Mouse (Mus musculus): ENCODE data around the gene Slc1a2. TPM values are rescaled to one million over a fixed set of nuclear protein-coding genes. Genes with fewer than 3 reads are reported as not detected.

Slc1a2 gene
- polyA plus RNA-seq, 1 experiment from 2014 or later, result 0.32 TPM

GRCm38 (mm10) chr2:102749926-102750325 is 91.5 kb downstream of the Slc1a2 start:
- peaks cover 9 to 10% of the 10 kb centered on the region in 2 experiments for H3K4me1 ChIP-seq (ENCODE audit: control insufficient read depth in 2 of 2, insufficient read depth in 2 of 2, low read length in 2 of 2)
- H3K4me2 ChIP-seq (ENCODE audit: low read length), result no peak overlapping the region
- no peak overlapping the region for H3K4me3 ChIP-seq (ENCODE audit: control insufficient read depth in 1 of 2, insufficient read depth in 1 of 2, low read depth in 1 of 2, low read length in 2 of 2)
- no peak overlapping the region for H3K27ac ChIP-seq (replicated peaks in 1 of 2; ENCODE audit: control insufficient read depth in 1 of 2, insufficient read depth in 1 of 2, low read depth in 2 of 2, low read length in 2 of 2)
- H3K9me3 ChIP-seq (ENCODE audit: control insufficient read depth, low read length), result no peaks in the 10 kb centered on the region
- no peaks in the 10 kb centered on the region for H3K27me3 ChIP-seq (ENCODE audit: control insufficient read depth, insufficient read depth, low read length)
- no peak for ATAC-seq (ENCODE audit: insufficient number of reproducible peaks, insufficient read depth, low FRiP score, low read depth)
- WGBS, result 64% methylated on average over 2 of the region's 2 CpGs
- H3K9ac ChIP-seq (ENCODE audit: low read length), result no peak overlapping the region
- H3K36me3 ChIP-seq (ENCODE audit: control insufficient read depth, insufficient read depth, low read length), result no peaks in the 10 kb centered on the region

GRCm38 (mm10) chr2:102751846-102752245 is 93.4 kb downstream of the Slc1a2 start:
- H3K4me2 ChIP-seq (ENCODE audit: low read length), result no peak overlapping the region
- no peak overlapping the region for H3K4me3 ChIP-seq (ENCODE audit: control insufficient read depth in 1 of 2, insufficient read depth in 1 of 2, low read depth in 1 of 2, low read length in 2 of 2)
- ATAC-seq (ENCODE audit: insufficient number of reproducible peaks, insufficient read depth, low FRiP score, low read depth), result no peak
- H3K36me3 ChIP-seq (ENCODE audit: control insufficient read depth, insufficient read depth, low read length), result no peaks in the 10 kb centered on the region
- H3K27ac ChIP-seq (replicated peaks in 1 of 2; ENCODE audit: control insufficient read depth in 1 of 2, insufficient read depth in 1 of 2, low read depth in 2 of 2, low read length in 2 of 2), result no peak overlapping the region
- peaks cover 0 to 2% of the 10 kb centered on the region in 2 experiments; a peak in 2 of 4 replicates for H3K4me1 ChIP-seq (ENCODE audit: control insufficient read depth in 2 of 2, insufficient read depth in 2 of 2, low read length in 2 of 2)
- H3K9me3 ChIP-seq (ENCODE audit: control insufficient read depth, low read length), result no peaks in the 10 kb centered on the region
- no peak overlapping the region for H3K9ac ChIP-seq (ENCODE audit: low read length)
- no peaks in the 10 kb centered on the region for H3K27me3 ChIP-seq (ENCODE audit: control insufficient read depth, insufficient read depth, low read length)
- WGBS, result 55% methylated on average over 1 of the region's 1 CpGs

- ATAC-seq (ENCODE audit: insufficient number of reproducible peaks, insufficient read depth, low FRiP score, low read depth), result no peak
- Histone ChIP-seq H3K4me2 (ENCODE audit: low read length) (no peak overlapping the region), H3K36me3 (ENCODE audit: control insufficient read depth, insufficient read depth, low read length) (no peaks in the 10 kb centered on the region), H3K4me1 (ENCODE audit: control insufficient read depth in 2 of 2, insufficient read depth in 2 of 2, low read length in 2 of 2) (peaks cover under 1 to 5% of the 10 kb centered on the region in 2 experiments; a peak in 2 of 4 replicates), H3K27ac (replicated peaks in 1 of 2; ENCODE audit: control insufficient read depth in 1 of 2, insufficient read depth in 1 of 2, low read depth in 2 of 2, low read length in 2 of 2) (no peak overlapping the region), H3K27me3 (ENCODE audit: control insufficient read depth, insufficient read depth, low read length) (no peaks in the 10 kb centered on the region), H3K4me3 (ENCODE audit: control insufficient read depth in 1 of 2, insufficient read depth in 1 of 2, low read depth in 1 of 2, low read length in 2 of 2) (no peak overlapping the region), H3K9ac (ENCODE audit: low read length) (no peak overlapping the region), H3K9me3 (ENCODE audit: control insufficient read depth, low read length) (no peaks in the 10 kb centered on the region)
- WGBS, result 75% methylated on average over 5 of the region's 5 CpGs
Measured at GRCm38 (mm10) chr2:102757241-102757860, 98.9 kb downstream of the Slc1a2 start.

- ATAC-seq (ENCODE audit: insufficient number of reproducible peaks, insufficient read depth, low FRiP score, low read depth), result no peak
- H3K4me2 ChIP-seq (ENCODE audit: low read length), result no peak overlapping the region
- no peak overlapping the region for H3K9ac ChIP-seq (ENCODE audit: low read length)
- H3K9me3 ChIP-seq (ENCODE audit: control insufficient read depth, low read length), result no peaks in the 10 kb centered on the region
- H3K36me3 ChIP-seq (ENCODE audit: control insufficient read depth, insufficient read depth, low read length), result no peaks in the 10 kb centered on the region
- H3K27ac ChIP-seq (replicated peaks in 1 of 2; ENCODE audit: control insufficient read depth in 1 of 2, insufficient read depth in 1 of 2, low read depth in 2 of 2, low read length in 2 of 2), result no peak overlapping the region
- H3K27me3 ChIP-seq (ENCODE audit: control insufficient read depth, insufficient read depth, low read length), result no peaks in the 10 kb centered on the region
- no peak overlapping the region for H3K4me3 ChIP-seq (ENCODE audit: control insufficient read depth in 1 of 2, insufficient read depth in 1 of 2, low read depth in 1 of 2, low read length in 2 of 2)
- 94% methylated on average over 5 of the region's 5 CpGs for WGBS
- H3K4me1 ChIP-seq (ENCODE audit: control insufficient read depth in 2 of 2, insufficient read depth in 2 of 2, low read length in 2 of 2), result peaks cover 5 to 8% of the 10 kb centered on the region in 2 experiments
Measured at GRCm38 (mm10) chr2:102759479-102759878, 101.0 kb downstream of the Slc1a2 start.

GRCm38 (mm10) chr2:102760284-102761072 is 102.0 kb downstream of the Slc1a2 start:
- no peaks in the 10 kb centered on the region for H3K9me3 ChIP-seq (ENCODE audit: control insufficient read depth, low read length)
- peaks cover 5 to 8% of the 10 kb centered on the region in 2 experiments for H3K4me1 ChIP-seq (ENCODE audit: control insufficient read depth in 2 of 2, insufficient read depth in 2 of 2, low read length in 2 of 2)
- H3K36me3 ChIP-seq (ENCODE audit: control insufficient read depth, insufficient read depth, low read length), result no peaks in the 10 kb centered on the region
- no peak overlapping the region for H3K4me2 ChIP-seq (ENCODE audit: low read length)
- H3K27ac ChIP-seq (replicated peaks in 1 of 2; ENCODE audit: control insufficient read depth in 1 of 2, insufficient read depth in 1 of 2, low read depth in 2 of 2, low read length in 2 of 2), result no peak overlapping the region
- 59% methylated on average over 5 of the region's 5 CpGs for WGBS
- no peaks in the 10 kb centered on the region for H3K27me3 ChIP-seq (ENCODE audit: control insufficient read depth, insufficient read depth, low read length)
- no peak overlapping the region for H3K4me3 ChIP-seq (ENCODE audit: control insufficient read depth in 1 of 2, insufficient read depth in 1 of 2, low read depth in 1 of 2, low read length in 2 of 2)
- no peak; the same call in 1 of the 2 replicates for ATAC-seq (ENCODE audit: insufficient number of reproducible peaks, insufficient read depth, low FRiP score, low read depth)
- no peak overlapping the region for H3K9ac ChIP-seq (ENCODE audit: low read length)

GRCm38 (mm10) chr2:102763176-102763575 is 104.7 kb downstream of the Slc1a2 start:
- no peaks in the 10 kb centered on the region for H3K36me3 ChIP-seq (ENCODE audit: control insufficient read depth, insufficient read depth, low read length)
- no peak overlapping the region for H3K4me3 ChIP-seq (ENCODE audit: control insufficient read depth in 1 of 2, insufficient read depth in 1 of 2, low read depth in 1 of 2, low read length in 2 of 2)
- no peaks in the 10 kb centered on the region for H3K9me3 ChIP-seq (ENCODE audit: control insufficient read depth, low read length)
- H3K4me2 ChIP-seq (ENCODE audit: low read length), result no peak overlapping the region
- no peak for ATAC-seq (ENCODE audit: insufficient number of reproducible peaks, insufficient read depth, low FRiP score, low read depth)
- no peaks in the 10 kb centered on the region for H3K27me3 ChIP-seq (ENCODE audit: control insufficient read depth, insufficient read depth, low read length)
- no peak overlapping the region for H3K27ac ChIP-seq (replicated peaks in 1 of 2; ENCODE audit: control insufficient read depth in 1 of 2, insufficient read depth in 1 of 2, low read depth in 2 of 2, low read length in 2 of 2)
- no peak overlapping the region for H3K9ac ChIP-seq (ENCODE audit: low read length)
- H3K4me1 ChIP-seq (ENCODE audit: control insufficient read depth in 2 of 2, insufficient read depth in 2 of 2, low read length in 2 of 2), result peaks cover 5 to 8% of the 10 kb centered on the region in 2 experiments
- WGBS, result 64% methylated on average over 3 of the region's 3 CpGs

- peaks cover 5 to 11% of the 10 kb centered on the region in 2 experiments for H3K4me1 ChIP-seq (ENCODE audit: control insufficient read depth in 2 of 2, insufficient read depth in 2 of 2, low read length in 2 of 2)
- no peak overlapping the region for H3K4me3 ChIP-seq (ENCODE audit: control insufficient read depth in 1 of 2, insufficient read depth in 1 of 2, low read depth in 1 of 2, low read length in 2 of 2)
- H3K36me3 ChIP-seq (ENCODE audit: control insufficient read depth, insufficient read depth, low read length), result no peaks in the 10 kb centered on the region
- H3K27ac ChIP-seq (replicated peaks in 1 of 2; ENCODE audit: control insufficient read depth in 1 of 2, insufficient read depth in 1 of 2, low read depth in 2 of 2, low read length in 2 of 2), result no peak overlapping the region
- H3K9me3 ChIP-seq (ENCODE audit: control insufficient read depth, low read length), result no peaks in the 10 kb centered on the region
- no peak overlapping the region for H3K4me2 ChIP-seq (ENCODE audit: low read length)
- no peak for ATAC-seq (ENCODE audit: insufficient number of reproducible peaks, insufficient read depth, low FRiP score, low read depth)
- 92% methylated on average over 2 of the region's 2 CpGs for WGBS
- H3K9ac ChIP-seq (ENCODE audit: low read length), result no peak overlapping the region
- H3K27me3 ChIP-seq (ENCODE audit: control insufficient read depth, insufficient read depth, low read length), result no peaks in the 10 kb centered on the region
Measured at GRCm38 (mm10) chr2:102763991-102764390, 105.5 kb downstream of the Slc1a2 start.

All from heart, embryonic 14.5 days (tissue).